Mouse (Mus musculus): ENCODE results near the gene Cxcl3. TPM values are rescaled to one million over a fixed set of nuclear protein-coding genes. Genes with fewer than 3 reads are reported as not detected.

Gene Cxcl3
- not detected for polyA plus RNA-seq (2017; shearing (Covaris generic))

GRCm38 (mm10) chr5:90785659-90786588 is at the start of gene Cxcl3:
Gene Cxcl3 (plus strand): TSS chr5:90786103.

DNA sequence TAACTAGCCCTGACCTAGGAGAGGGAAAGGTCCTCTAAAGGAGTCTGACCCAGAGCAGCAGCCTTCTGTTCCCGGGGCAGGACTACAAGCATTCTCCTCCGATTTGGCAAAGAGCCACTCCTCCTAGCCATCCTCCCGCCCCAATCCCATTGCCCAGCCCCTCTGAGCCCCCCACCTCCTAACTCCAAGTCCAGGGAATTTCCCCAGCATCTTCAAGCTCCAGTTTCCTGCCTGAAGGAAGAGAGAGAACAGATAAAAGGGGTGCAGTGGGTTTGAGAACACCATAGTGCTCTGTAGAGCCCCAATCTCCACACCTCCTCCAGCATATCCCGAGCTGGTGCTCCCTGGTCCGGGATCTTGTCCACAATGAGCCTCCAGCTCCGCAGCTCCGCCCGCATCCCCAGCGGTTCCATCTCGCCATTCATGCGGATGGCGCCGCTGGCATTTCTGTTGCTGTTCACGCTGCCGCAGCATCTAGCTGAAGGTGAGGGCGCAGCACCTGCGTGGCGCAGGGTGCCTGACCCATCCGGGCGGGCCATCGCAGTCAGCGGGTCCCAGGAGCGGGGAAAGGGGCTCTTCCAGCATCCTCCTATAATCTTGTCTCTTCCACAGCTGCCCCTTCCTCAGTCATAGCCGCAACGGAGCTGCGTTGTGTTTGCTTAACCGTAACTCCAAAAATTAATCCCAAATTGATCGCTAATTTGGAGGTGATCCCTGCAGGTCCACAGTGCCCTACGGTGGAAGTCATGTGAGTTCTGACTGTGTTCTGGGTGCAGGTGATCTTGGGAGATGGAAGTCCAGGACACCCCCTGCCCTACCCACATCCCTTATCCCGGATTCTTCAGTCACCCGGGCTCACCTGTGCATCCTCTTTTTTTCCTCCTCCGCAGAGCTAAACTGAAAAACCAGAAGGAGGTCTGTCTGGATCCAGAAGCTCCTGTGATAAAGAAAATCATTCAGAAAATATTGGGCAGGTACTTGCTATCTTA is 26.5 kb upstream of the Cxcl3 start, which contains the start of gene Cxcl5:
Gene Cxcl5 (plus strand): TSS at position 284 of the 989 bp plus-strand sequence.

GRCm38 (mm10) chr5:90768218-90768617 is 17.7 kb upstream of the Cxcl3 start, which contains the start of gene Ppbp:
Gene Ppbp (plus strand): TSS chr5:90768518.

DNA sequence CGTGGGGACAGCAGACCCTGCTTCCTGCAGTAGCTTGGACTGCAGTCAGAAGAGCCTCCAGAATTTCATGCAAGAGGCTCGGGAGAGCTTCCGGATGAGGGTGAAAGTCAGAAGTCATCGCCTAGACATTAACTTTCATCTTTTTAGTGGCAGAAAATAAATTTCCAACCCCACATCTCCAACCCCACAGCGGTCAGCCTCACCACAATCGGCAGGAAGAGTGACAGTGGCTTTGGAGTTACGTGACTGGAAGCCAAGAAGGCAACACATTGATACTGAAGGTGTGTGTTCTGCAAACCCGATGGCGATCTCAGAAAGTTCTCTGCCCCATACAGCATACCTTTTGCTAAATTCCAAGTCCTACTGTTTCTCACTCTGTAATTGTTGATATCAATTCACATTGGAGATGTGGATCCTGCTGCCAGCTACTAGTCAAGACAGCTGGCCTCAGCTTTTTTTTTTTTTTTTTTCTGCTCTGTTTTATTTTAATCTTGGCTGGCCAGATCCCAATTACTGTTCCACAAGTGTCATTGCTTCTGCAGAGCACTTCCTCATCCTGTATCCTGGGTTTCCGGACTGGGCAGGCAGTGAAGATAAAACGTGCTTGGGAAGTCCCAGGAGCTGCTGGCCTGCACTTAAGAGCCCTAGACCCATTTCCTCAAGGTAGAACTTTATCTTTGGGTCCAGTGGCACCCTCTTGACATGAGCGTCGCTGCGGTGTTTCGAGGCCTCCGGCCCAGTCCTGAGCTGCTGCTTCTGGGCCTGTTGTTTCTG is 13.8 kb upstream of the Cxcl3 start, which contains the start of gene Pf4:
Gene Pf4 (plus strand): TSS at position 556 of the 774 bp plus-strand sequence.

GRCm38 (mm10) chr5:90794195-90794625 is 8.3 kb downstream of the Cxcl3 start, which contains the start of gene Cxcl15:
Gene Cxcl15 (plus strand): TSS chr5:90794534.

Other genes starting within 250 kb of the Cxcl3 start
- not detected for gene 5830473C10Rik, start 225.0 kb upstream of the Cxcl3 start, polyA plus RNA-seq (2017; shearing (Covaris generic))
- 0.82 TPM for gene Rassf6, start 145.4 kb upstream of the Cxcl3 start, polyA plus RNA-seq (2017; shearing (Covaris generic))
- gene Cxcl5, start 26.7 kb upstream of the Cxcl3 start, polyA plus RNA-seq (2017; shearing (Covaris generic)) = not detected
- not detected for gene Ppbp, start 17.6 kb upstream of the Cxcl3 start, polyA plus RNA-seq (2017; shearing (Covaris generic))
- not detected for gene Pf4, start 13.7 kb upstream of the Cxcl3 start, polyA plus RNA-seq (2017; shearing (Covaris generic))
- gene Cxcl15, start 8.4 kb downstream of the Cxcl3 start, polyA plus RNA-seq (2017; shearing (Covaris generic)) = not detected
- gene Cxcl1, start 105.1 kb downstream of the Cxcl3 start, polyA plus RNA-seq (2017; shearing (Covaris generic)) = not detected
- not detected for gene Cxcl2, start 117.8 kb downstream of the Cxcl3 start, polyA plus RNA-seq (2017; shearing (Covaris generic))
- gene Mthfd2l, start 145.0 kb downstream of the Cxcl3 start, polyA plus RNA-seq (2017; shearing (Covaris generic)) = 4.8 TPM
- not detected for gene Epgn, start 241.4 kb downstream of the Cxcl3 start, polyA plus RNA-seq (2017; shearing (Covaris generic))